Mouse (Mus musculus) MEL (cell line): ENCODE measurements around the gene Col7a1. TPM values are rescaled to one million over a fixed set of nuclear protein-coding genes. Genes with fewer than 3 reads are reported as not detected.

Experiments used
- DNase-seq: peaks from one replicate; pipeline ENCODE4 v3.0.0; 2011; ENCODE audit warnings: low read depth, low spot score
- H3K27ac ChIP-seq: 2 replicates; pipeline ENCODE4 v1.5.1; 2012; ENCODE audit warnings: low read depth, mild to moderate bottlenecking, control low read depth, low read length, moderate library complexity; ENCODE audit not compliant: control insufficient read depth
- H3K27me3 ChIP-seq, 2 experiments: fragments of 150-350 bp in 1 of 2; sonication (generic) in 1 of 2; 2 replicates each; pipeline ENCODE4 v1.6.1; 2012; ENCODE audit warnings: low read length in 2 of 2, mild to moderate bottlenecking in 2 of 2, improper control_type of control experiment in 1 of 2, moderate library complexity in 1 of 2; ENCODE audit not compliant: insufficient read depth in 2 of 2, control insufficient read depth in 1 of 2
- H3K36me3 ChIP-seq, 2 experiments: 2 replicates each; pipeline ENCODE4 v1.6.1; 2012 to 2014; ENCODE audit warnings: low read length in 2 of 2, improper control_type of control experiment in 1 of 2, inconsistent platforms in 1 of 2, mild to moderate bottlenecking in 1 of 2; ENCODE audit not compliant: insufficient read depth in 2 of 2, control insufficient read depth in 1 of 2
- H3K4me1 ChIP-seq, 2 experiments: fragments of 150-350 bp in 1 of 2; sonication (generic) in 1 of 2; 2 replicates each; pipeline ENCODE4 v1.6.1; 2012; ENCODE audit warnings: low read length in 2 of 2, improper control_type of control experiment in 1 of 2, mild to moderate bottlenecking in 1 of 2; ENCODE audit not compliant: insufficient read depth in 2 of 2, control insufficient read depth in 1 of 2
- H3K4me3 ChIP-seq, 2 experiments: fragments of 150-350 bp in 1 of 2; sonication (generic) in 1 of 2; 2 replicates each; pipeline ENCODE4 v1.5.1; 2012; ENCODE audit warnings: low read depth in 2 of 2, low read length in 2 of 2, mild to moderate bottlenecking in 2 of 2, moderate library complexity in 2 of 2, control low read depth in 1 of 2, improper control_type of control experiment in 1 of 2; ENCODE audit not compliant: control insufficient read depth in 1 of 2, insufficient read depth in 1 of 2
- H3K79me2 ChIP-seq: 2 replicates; pipeline ENCODE4 v1.6.1; 2012; ENCODE audit warnings: mild to moderate bottlenecking, low read length, moderate library complexity; ENCODE audit not compliant: control insufficient read depth, poor library complexity, insufficient read depth
- H3K9ac ChIP-seq: 2 replicates; pipeline ENCODE4 v1.6.1; 2012; ENCODE audit warnings: low read depth, mild to moderate bottlenecking, control low read depth, low read length, moderate library complexity; ENCODE audit not compliant: control insufficient read depth, poor library complexity, severe bottlenecking
- H3K9me3 ChIP-seq: fragments of 150-350 bp; sonication (generic); replicated peaks from 2 replicates; pipeline ENCODE4 v1.6.1; 2012; ENCODE audit warnings: mild to moderate bottlenecking, low read length, improper control_type of control experiment, moderate library complexity; ENCODE audit not compliant: insufficient read depth
- BHLHE40 ChIP-seq: IDR thresholded peaks from 2 replicates; pipeline ENCODE4 v1.6.1; 2012; ENCODE audit warnings: low read depth, mild to moderate bottlenecking, inconsistent platforms, low read length, improper control_type of control experiment, borderline replicate concordance
- CHD1 ChIP-seq: IDR thresholded peaks from 2 replicates; pipeline ENCODE4 v1.6.1; 2012; ENCODE audit warnings: low read depth, mild to moderate bottlenecking, inconsistent platforms, low read length, improper control_type of control experiment
- CHD2 ChIP-seq: IDR thresholded peaks from 2 replicates; pipeline ENCODE4 v1.6.1; 2011; ENCODE audit warnings: low read length, improper control_type of control experiment
- CTCF ChIP-seq, 3 experiments: IDR thresholded peaks in 2 of 3; conservative IDR thresholded peaks in 1 of 3; 2 replicates each; pipeline ENCODE4 v1.5.1; 2011 to 2012; ENCODE audit warnings: low read length in 3 of 3, low read depth in 2 of 3, mild to moderate bottlenecking in 2 of 3, improper control_type of control experiment in 1 of 3, inconsistent platforms in 1 of 3, mixed read lengths in 1 of 3, moderate library complexity in 1 of 3; ENCODE audit not compliant: control insufficient read depth in 1 of 3, insufficient read depth in 1 of 3, poor library complexity in 1 of 3, severe bottlenecking in 1 of 3
- E2F4 ChIP-seq: IDR thresholded peaks from 2 replicates; pipeline ENCODE4 v1.6.1; 2011; ENCODE audit warnings: low read depth, low read length, improper control_type of control experiment, borderline replicate concordance
- EP300 ChIP-seq, 2 experiments: IDR thresholded peaks; 2 replicates each; pipeline ENCODE4 v1.6.1; 2011; ENCODE audit warnings: improper control_type of control experiment in 2 of 2, low read length in 2 of 2, low read depth in 1 of 2, mild to moderate bottlenecking in 1 of 2
- HCFC1 ChIP-seq: IDR thresholded peaks from 2 replicates; pipeline ENCODE4 v1.6.1; 2012; ENCODE audit warnings: low read depth, mild to moderate bottlenecking, inconsistent platforms, low read length, improper control_type of control experiment, moderate library complexity
- MAX ChIP-seq: IDR thresholded peaks from 2 replicates; pipeline ENCODE4 v1.6.1; 2011; ENCODE audit warnings: low read length, improper control_type of control experiment
- MAZ ChIP-seq: IDR thresholded peaks from 2 replicates; pipeline ENCODE4 v1.6.1; 2012; ENCODE audit warnings: low read depth, mild to moderate bottlenecking, inconsistent platforms, low read length, improper control_type of control experiment
- MYB ChIP-seq: IDR thresholded peaks from 2 replicates; pipeline ENCODE4 v1.6.1; 2011; ENCODE audit warnings: mild to moderate bottlenecking, low read depth, low read length, improper control_type of control experiment
- MYC ChIP-seq: IDR thresholded peaks from 2 replicates; pipeline ENCODE4 v1.6.1; 2011; ENCODE audit warnings: low read depth, mild to moderate bottlenecking, low read length, improper control_type of control experiment, moderate library complexity
- NELFE ChIP-seq: IDR thresholded peaks from 2 replicates; pipeline ENCODE4 v1.6.1; 2011; ENCODE audit warnings: low read depth, low read length, improper control_type of control experiment
- POLR2AphosphoS2 ChIP-seq: IDR thresholded peaks from 2 replicates; pipeline ENCODE4 v1.6.1; 2011; ENCODE audit warnings: low read length, improper control_type of control experiment
- RCOR1 ChIP-seq: IDR thresholded peaks from 2 replicates; pipeline ENCODE4 v1.6.1; 2012; ENCODE audit warnings: low read depth, mild to moderate bottlenecking, inconsistent platforms, low read length, improper control_type of control experiment
- SIN3A ChIP-seq: IDR thresholded peaks from 2 replicates; pipeline ENCODE4 v1.6.1; 2012; ENCODE audit warnings: low read length, improper control_type of control experiment, inconsistent platforms
- TAL1 ChIP-seq: IDR thresholded peaks from 2 replicates; pipeline ENCODE4 v1.6.1; 2012; ENCODE audit warnings: mild to moderate bottlenecking, inconsistent platforms, low read length, moderate library complexity, mixed read lengths
- TBP ChIP-seq: IDR thresholded peaks from 2 replicates; pipeline ENCODE4 v1.8.0; 2011; ENCODE audit warnings: low read depth, low read length, improper control_type of control experiment
- UBTF ChIP-seq: IDR thresholded peaks from 2 replicates; pipeline ENCODE4 v1.6.1; 2012; ENCODE audit warnings: low read depth, mild to moderate bottlenecking, inconsistent platforms, low read length, improper control_type of control experiment, moderate library complexity, borderline replicate concordance; ENCODE audit not compliant: insufficient read depth
- ZC3H11A ChIP-seq: IDR thresholded peaks from 2 replicates; pipeline ENCODE4 v1.6.1; 2012; ENCODE audit warnings: low read depth, mild to moderate bottlenecking, inconsistent platforms, low read length, improper control_type of control experiment
- ZMIZ1 ChIP-seq: IDR thresholded peaks from 2 replicates; pipeline ENCODE4 v1.6.1; 2012; ENCODE audit warnings: low read depth, mild to moderate bottlenecking, inconsistent platforms, low read length, improper control_type of control experiment, moderate library complexity
- polyA plus RNA-seq, 2 experiments: library from polyadenylated mRNA; stranded (reverse) in 1 of 2; unstranded in 1 of 2; fragments of >175 nt in 1 of 2; fragments of >200 nt in 1 of 2; gene quantifications; 2 replicates each; pipeline versions ENCODE4 v1.2.1 to v1.2.4; 2012; ENCODE audit warnings: low replicate concordance in 2 of 2, low read depth in 1 of 2; ENCODE audit not compliant: insufficient read length in 2 of 2, insufficient read depth in 1 of 2, missing spikeins in 1 of 2
- total RNA-seq: library from RNA; depleted of rRNA; stranded (reverse); fragments of 300-350 nt; gene quantifications from 2 replicates; pipeline ENCODE4 v1.2.3, GENCODE M21; 2012

Gene Col7a1
- total and polyA plus RNA-seq, 3 experiments = 1.2 to 2.6 TPM; not detected in 1

DNA sequence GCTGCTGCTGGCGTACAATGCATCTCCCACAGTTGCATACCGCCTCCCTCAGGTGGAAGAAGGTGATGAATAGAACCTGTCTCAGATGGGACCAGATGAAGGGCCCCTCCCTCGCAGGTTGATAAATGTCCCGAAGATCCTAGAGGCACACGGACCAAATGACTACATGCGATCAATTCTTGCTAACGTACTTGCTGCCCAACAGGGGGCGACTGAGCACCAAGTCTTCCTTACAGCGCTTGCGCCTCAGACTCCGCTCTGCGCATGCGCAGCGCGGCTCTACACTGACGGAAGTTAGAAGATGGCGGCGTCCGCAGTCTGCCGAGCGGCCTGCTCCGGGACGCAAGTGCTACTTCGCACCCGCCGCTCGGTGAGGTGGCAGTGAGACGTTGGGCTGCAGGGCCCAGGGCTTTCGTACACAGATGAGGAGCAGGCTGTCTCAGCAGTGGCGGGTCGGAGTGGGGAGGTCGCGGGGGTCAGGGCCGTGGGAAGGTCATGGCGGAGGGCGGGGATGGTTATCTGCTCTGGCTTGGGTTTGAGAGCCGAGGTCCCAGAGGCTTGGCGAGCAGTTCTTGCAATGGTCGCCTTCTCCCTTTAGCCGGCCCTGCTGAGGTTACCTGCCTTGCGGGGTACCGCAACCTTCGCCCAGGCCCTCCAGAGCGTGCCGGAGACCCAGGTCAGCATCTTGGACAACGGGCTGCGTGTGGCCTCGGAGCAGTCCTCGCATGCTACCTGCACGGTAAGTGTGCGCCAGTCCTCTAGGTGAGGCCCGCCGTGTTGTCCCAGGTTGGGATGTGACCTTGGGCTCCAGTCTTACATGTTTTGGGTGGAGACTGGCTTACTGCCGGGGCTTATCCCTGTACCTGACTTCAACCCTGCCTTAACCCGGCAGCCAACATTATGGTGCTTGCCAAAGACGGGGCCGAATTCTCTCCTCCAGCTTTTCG, 16.7 kb upstream of the Col7a1 start, which contains the start of gene Uqcrc1 (continued):
- TF ChIP-seq CTCF (IDR thresholded peaks at IDR 0.05 in 2 of 3, conservative IDR thresholded peaks at IDR 0.05 in 1 of 3; ENCODE audit: control insufficient read depth in 1 of 3, insufficient read depth in 1 of 3, low read depth in 2 of 3, low read length in 3 of 3, poor library complexity in 1 of 3, severe bottlenecking in 1 of 3) (peak; percentile 82 to 90 (median 89)), MAZ (peak; percentile 73; the same call in 1 of the 2 replicates), POLR2AphosphoS2 (peak; percentile 74; the same call in 1 of the 2 replicates), HCFC1 (peak; percentile 87), MAX (peak; percentile 46; the same call in 1 of the 2 replicates)

DNA sequence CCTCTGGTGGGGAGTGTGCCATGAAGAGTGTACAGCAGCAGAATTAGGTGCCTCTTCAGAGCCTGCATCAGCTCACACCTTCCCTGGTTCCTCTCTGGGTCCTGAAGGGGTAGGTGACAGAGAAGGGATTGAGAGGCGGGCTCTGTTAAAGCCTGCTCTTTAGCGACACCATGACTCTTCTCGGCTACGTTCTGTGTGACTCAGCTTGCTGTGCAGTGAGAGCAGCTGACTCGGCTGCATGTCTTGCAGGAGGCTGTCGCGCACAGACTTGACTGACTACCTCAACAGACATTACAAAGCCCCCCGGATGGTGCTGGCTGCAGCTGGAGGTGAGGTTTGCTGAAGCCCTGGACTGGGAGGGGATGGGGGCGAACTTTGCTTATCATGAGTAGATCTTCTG, 8.3 kb upstream of the Col7a1 start:
- no peak for DNase-seq
- peak overlapping the region; percentile 5; the same call in 1 of the 2 replicates for H3K27ac ChIP-seq
- H3K4me1 ChIP-seq = peaks cover 0 to 3% of the 10 kb centered on the region in 2 experiments; a peak in 1 of 4 replicates
- no peaks in the 10 kb centered on the region for H3K27me3 ChIP-seq
- TF ChIP-seq MAZ (no peak), CHD1 (no peak), ZMIZ1 (no peak), TBP (no peak), TAL1 (no peak), MYC (no peak), CHD2 (no peak), NELFE (no peak), BHLHE40 (no peak), E2F4 (no peak), HCFC1 (no peak), UBTF (no peak)
- H3K4me3 ChIP-seq = no peak overlapping the region
- peaks cover 3% of the 10 kb centered on the region; the same call in 1 of the 2 replicates for H3K79me2 ChIP-seq
- H3K9ac ChIP-seq = no peak overlapping the region
- peaks cover 5 to 14% of the 10 kb centered on the region in 2 experiments for H3K36me3 ChIP-seq
- H3K9me3 ChIP-seq = no peaks in the 10 kb centered on the region

DNA sequence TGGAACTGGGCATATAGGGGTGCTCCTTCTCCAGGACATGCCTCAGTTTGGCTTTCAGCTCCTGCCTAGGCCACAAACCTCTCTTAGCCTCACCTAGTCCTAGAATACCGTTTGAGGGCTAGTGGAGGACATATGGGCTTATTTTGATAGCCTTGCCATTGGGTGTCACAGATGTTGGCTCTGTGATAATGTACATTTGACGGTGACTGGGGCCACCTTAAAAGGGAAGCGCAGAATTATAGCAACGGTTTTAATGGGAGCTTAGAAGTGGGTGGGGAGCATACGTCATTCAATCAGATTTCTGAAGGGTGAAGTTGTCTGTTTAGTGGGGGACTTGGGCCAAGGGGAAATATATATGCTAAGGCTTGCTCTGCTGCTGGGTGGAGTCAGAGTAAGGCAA, 7.8 kb upstream of the Col7a1 start:
- Histone ChIP-seq H3K4me1 (peaks cover 0 to 3% of the 10 kb centered on the region in 2 experiments; a peak in 1 of 4 replicates), H3K9ac (no peak overlapping the region), H3K27ac (peak overlapping the region; percentile 5; the same call in 1 of the 2 replicates), H3K4me3 (no peak overlapping the region), H3K79me2 (peaks cover 2% of the 10 kb centered on the region; the same call in 1 of the 2 replicates)
- DNase-seq = peak; percentile 70
- peak; percentile 23; the same call in 1 of the 2 replicates for TF ChIP-seq MYB
- no peak for TF ChIP-seq ZC3H11A
- no peak for TF ChIP-seq RCOR1
- TF ChIP-seq SIN3A = peak; percentile 28; the same call in 1 of the 2 replicates
- no peak for TF ChIP-seq HCFC1
- peak in 1 of 2 experiments; percentile 56; a peak in 2 of 4 replicates for TF ChIP-seq EP300 (IDR thresholded peaks at IDR 0.05; ENCODE audit: low read depth in 1 of 2, low read length in 2 of 2)
- TF ChIP-seq, all 39 proteins: peak for 3
- H3K9me3 ChIP-seq = no peaks in the 10 kb centered on the region
- peaks cover 5 to 11% of the 10 kb centered on the region in 2 experiments for H3K36me3 ChIP-seq
- no peaks in the 10 kb centered on the region for H3K27me3 ChIP-seq
